Mouse (Mus musculus) heart, postnatal 25 days (tissue): ENCODE measurements around the gene Cldn7. TPM values are rescaled to one million over a fixed set of nuclear protein-coding genes. Genes with fewer than 3 reads are reported as not detected.
"Not testable (repeated sequence)": the region's sequence is repeated elsewhere in the genome, so short reads cannot be mapped to it uniquely, and the experiment has no call there.

Experiments
- DNase-seq: peaks from one replicate; pipeline ENCODE4 v3.0.0; 2022; ENCODE audit warnings: low spot score
- intact Hi-C: fragments of 180-260 bp; cut with DNase I; formaldehyde crosslinking; loops from one replicate; pipeline ENCODE4 v1.15.1; 2025
- total RNA-seq, 2 experiments: library from RNA; stranded (reverse); gene quantifications; 2 replicates each; pipeline ENCODE4 v1.2.3; 2021

Gene Cldn7
- total RNA-seq, 2 experiments from 2014 or later: not detected

- DNase-seq: no peak
- intact Hi-C loops: loop anchor here (10.0 kb wide), 1 partner anchor 595 kb away; no protein-coding TSS in a partner anchor
These were observed 35.1 kb downstream of the Cldn7 start for GRCm38 (mm10) chr11:69999666-70000065.

GRCm38 (mm10) chr11:70000396-70000898 lies 35.9 kb downstream of the Cldn7 start, which contains the start of gene Dvl2:
Gene Dvl2, plus strand, starts transcription at chr11:70000595.
- intact Hi-C loops: no loop called here

DNA sequence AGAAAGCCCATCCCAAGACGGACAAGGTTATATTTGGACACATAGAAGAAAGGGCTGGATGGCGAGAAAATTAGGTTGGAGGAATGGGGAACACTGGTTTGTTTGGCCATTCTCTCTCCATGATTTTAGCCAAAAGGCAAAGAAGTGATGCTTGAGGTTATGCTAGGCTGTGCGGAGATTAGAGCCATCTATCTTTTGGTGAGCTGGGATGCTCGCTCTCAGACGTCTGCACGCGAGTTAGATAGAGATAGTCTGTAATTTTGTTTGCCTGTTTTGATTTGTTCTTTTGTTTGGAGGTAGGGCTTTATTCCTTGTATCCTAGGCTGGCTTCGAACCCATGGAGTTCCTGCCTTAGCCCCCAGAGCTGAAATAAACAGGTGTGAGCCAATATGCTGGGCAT lies 36.6 kb downstream of the Cldn7 start:
- intact Hi-C loops: no loop called here
- DNase-seq: no peak

More at GRCm38 (mm10) chr11:70000396-70000898, 35.9 kb downstream of the Cldn7 start, which contains the start of gene Dvl2:
- DNase-seq: peak; percentile 81

- no peak for DNase-seq
These were observed 37.3 kb downstream of the Cldn7 start for GRCm38 (mm10) chr11:70001865-70002264.

GRCm38 (mm10) chr11:70002471-70002870 lies 37.9 kb downstream of the Cldn7 start:
- intact Hi-C loops: no loop called here

More at GRCm38 (mm10) chr11:70001865-70002264, 37.3 kb downstream of the Cldn7 start:
- intact Hi-C loops: no loop called here

DNA sequence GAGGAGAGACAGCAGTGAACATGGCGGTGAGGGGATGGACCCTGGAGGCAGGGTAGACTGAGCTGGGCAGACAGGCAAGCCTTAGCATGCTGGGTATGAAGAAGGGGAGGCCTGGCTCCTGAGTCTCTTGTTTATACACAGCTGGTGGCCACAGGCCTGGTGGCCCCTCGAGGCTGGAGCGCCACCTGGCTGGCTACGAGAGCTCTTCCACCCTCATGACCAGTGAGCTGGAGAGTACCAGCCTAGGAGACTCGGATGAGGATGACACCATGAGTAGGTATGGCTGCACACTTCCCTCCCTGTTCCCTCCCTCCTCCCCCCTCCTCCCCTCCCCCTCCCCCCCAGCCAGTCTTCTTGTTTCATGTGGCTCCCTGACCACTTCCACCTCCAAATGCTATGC lies 40.9 kb downstream of the Cldn7 start:
- DNase-seq: no peak
- intact Hi-C loops: loop anchor here (5.0 kb wide), 1 partner anchor 73 kb away; no protein-coding TSS in a partner anchor

More at GRCm38 (mm10) chr11:70002471-70002870, 37.9 kb downstream of the Cldn7 start:
- DNase-seq: no peak

- intact Hi-C loops: loop anchor here (10.0 kb wide), 1 partner anchor 645 kb away; the partner anchor contains the start of genes Eno3 and Pfn1
- DNase-seq: no peak
These were observed 45.5 kb downstream of the Cldn7 start for GRCm38 (mm10) chr11:70010033-70010432.

GRCm38 (mm10) chr11:70010548-70010947 lies 46.0 kb downstream of the Cldn7 start:
- intact Hi-C loops: loop anchor here (10.0 kb wide), 1 partner anchor 644 kb away; the partner anchor contains the start of genes Eno3 and Pfn1
- DNase-seq: no peak

DNA sequence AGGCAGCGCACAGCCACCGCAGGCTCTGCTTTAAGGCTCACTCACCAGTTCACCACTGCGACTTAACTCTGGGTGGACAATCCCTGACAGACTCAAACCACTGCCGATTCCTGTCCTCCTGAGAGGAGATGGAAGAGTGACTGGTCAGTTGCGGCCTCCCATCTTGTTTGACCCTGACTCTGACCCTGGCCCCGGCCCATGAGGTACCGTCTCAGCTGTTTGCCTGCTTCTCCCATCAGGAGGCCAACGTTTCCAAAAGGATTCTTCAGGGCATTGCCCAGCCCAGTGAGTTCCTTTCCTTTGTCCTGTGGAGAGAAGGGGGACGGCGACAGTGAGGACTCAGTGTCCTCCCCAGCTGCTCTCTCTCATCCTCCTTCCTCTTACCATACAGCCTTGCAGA lies 46.4 kb downstream of the Cldn7 start:
- DNase-seq: no peak
- intact Hi-C loops: loop anchor here (10.0 kb wide), 1 partner anchor 644 kb away; the partner anchor contains the start of genes Eno3 and Pfn1

- no peak for DNase-seq
- intact Hi-C loops: loop anchor here (10.0 kb wide), 1 partner anchor 642 kb away; the partner anchor contains the start of genes Eno3 and Pfn1
These were observed 48.4 kb downstream of the Cldn7 start for GRCm38 (mm10) chr11:70012931-70013330.

DNA sequence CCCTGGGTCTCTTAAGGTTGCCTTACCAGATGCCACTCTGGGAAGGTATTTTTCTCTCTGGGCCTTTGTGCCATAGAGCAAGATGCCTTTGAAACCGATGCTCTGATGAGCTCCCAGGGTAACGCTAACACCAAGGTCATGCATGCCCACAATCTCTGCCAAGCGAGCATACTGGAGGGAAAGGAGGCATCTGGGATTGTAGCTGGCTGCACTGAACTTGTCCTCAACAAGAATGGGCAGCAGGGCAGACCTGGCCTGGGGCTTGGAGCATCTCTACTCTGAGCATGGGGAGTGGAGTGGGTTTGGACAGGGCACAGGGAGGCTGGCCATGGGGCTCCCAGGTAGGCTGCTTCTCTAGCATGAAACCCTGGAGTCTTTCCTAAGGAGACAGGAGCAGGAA lies 48.8 kb downstream of the Cldn7 start:
- no peak for DNase-seq
- intact Hi-C loops: loop anchor here (10.0 kb wide), 1 partner anchor 641 kb away; the partner anchor contains the start of genes Eno3 and Pfn1

- intact Hi-C loops: loop anchor here (10.0 kb wide), 1 partner anchor 641 kb away; the partner anchor contains the start of genes Eno3 and Pfn1
- DNase-seq: no peak
These were observed 49.5 kb downstream of the Cldn7 start for GRCm38 (mm10) chr11:70014051-70014450.

- intact Hi-C loops: loop anchor here (10.0 kb wide), 1 partner anchor 640 kb away; the partner anchor contains the start of genes Eno3 and Pfn1
- peak; percentile 82 for DNase-seq
These were observed 50.4 kb downstream of the Cldn7 start, which contains the start of gene Acadvl for GRCm38 (mm10) chr11:70014880-70015558. Gene Acadvl, minus strand, starts transcription at chr11:70015411.

- intact Hi-C loops: loop anchor here (10.0 kb wide), 1 partner anchor 639 kb away; the partner anchor contains the start of genes Eno3 and Pfn1
These were observed 51.1 kb downstream of the Cldn7 start for GRCm38 (mm10) chr11:70015677-70016076.

GRCm38 (mm10) chr11:70016177-70016576 lies 51.6 kb downstream of the Cldn7 start:
- intact Hi-C loops: loop anchor here (10.0 kb wide), 1 partner anchor 639 kb away; the partner anchor contains the start of genes Eno3 and Pfn1
- not testable (repeated sequence) for DNase-seq

More at GRCm38 (mm10) chr11:70015677-70016076, 51.1 kb downstream of the Cldn7 start:
- no peak for DNase-seq

DNA sequence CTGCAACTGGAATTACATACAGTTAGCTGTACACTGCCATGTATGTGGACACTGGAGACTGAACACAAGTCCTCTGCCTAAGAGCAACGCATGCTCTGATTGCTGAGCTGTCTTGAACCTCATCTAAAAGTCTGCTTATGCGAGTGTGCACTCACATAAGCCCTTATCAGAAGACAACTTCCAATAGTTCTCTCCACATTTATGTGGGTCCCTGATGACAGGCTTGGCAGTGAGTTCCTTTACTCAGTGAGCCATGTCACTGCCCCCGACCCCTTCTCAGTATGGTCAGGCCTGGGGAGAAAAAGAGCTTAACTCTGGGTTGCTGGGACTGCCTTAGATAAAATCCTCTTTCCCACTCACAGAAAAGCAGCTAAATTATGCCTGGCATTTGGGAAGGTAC lies 52.1 kb downstream of the Cldn7 start, which contains the start of gene Dlg4:
Gene Dlg4, plus strand, starts transcription at position 274 of the 400 bp plus-strand sequence.
- DNase-seq: no peak
- intact Hi-C loops: loop anchor here (10.0 kb wide), 1 partner anchor 638 kb away; the partner anchor contains the start of genes Eno3 and Pfn1

DNA sequence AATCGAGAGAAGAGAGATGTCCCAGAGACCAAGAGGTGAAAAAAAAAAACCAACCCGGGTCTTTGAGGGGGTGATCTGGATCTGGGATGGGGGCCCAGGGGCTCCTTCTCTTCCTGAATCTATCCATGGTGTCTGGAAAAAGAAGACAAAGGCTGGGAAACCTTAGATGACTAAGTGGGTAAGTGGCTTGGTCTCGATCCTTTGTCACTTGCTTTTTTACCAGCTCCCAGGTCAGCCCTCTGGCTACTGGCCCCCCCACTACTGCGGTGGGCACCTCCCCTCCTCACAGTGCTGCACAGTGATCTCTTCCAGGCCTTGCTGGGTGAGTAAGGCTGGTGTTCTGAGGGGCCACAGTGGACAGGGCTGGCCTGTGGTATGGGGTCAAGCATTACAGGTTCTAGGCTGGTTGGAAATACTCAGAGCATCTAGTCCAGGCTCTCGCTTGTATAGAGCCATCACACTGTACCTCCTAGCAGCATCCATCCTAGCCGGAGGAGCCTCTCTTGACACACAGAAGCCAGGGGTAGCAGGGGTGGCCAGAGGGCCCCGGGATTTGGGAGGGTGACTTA lies 52.7 kb downstream of the Cldn7 start:
- no peak for DNase-seq
- intact Hi-C loops: loop anchor here (10.0 kb wide), 1 partner anchor 638 kb away; the partner anchor contains the start of genes Eno3 and Pfn1
